Mouse (Mus musculus) bone marrow macrophage, adult 2 months (primary cell): ENCODE results near the gene Pygo2.

Experiments
- CTCF ChIP-seq: IDR thresholded peaks from 2 replicates; pipeline ENCODE4 v1.5.1; 2012; ENCODE audit warnings: low read depth, mild to moderate bottlenecking, low read length, moderate library complexity
- POLR2A ChIP-seq: IDR thresholded peaks from 2 replicates; pipeline ENCODE4 v1.6.1; 2012; ENCODE audit warnings: mild to moderate bottlenecking, low read depth, low read length, borderline replicate concordance

- TF ChIP-seq POLR2A: no peak
- no peak for TF ChIP-seq CTCF
These were observed 10.7 kb downstream of the Pygo2 start for GRCm38 (mm10) chr3:89440691-89441090.
